22 mouse cellular contexts compared by ENCODE assay signal in the genomic region with DNA sequence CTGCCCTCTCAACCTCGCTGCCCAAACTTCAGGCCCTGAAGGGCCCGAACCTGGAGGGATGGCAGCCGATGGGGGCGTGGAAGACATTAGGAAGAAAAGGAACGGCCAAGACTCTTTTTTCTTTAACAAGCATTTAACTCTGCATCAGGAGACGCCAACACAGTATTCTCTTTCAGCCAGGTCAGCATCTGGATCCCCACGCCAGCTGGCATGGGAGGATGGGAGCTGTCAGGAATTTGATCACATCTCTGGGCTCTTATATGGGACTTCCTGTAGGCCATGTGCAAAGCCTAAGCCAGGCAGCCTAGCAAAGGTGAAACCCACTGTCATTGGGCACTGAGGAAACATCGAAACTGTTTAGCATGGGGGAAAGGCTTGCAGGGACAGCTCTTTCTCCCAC. TPM values are rescaled to one million over a fixed set of nuclear protein-coding genes. Genes with fewer than 3 reads are reported as not detected.
"Had no signal": no experiment of that assay in that cellular context is flagged by ENCODE, and none has a peak within 500 bp of the region (broad histone marks: within the 10 kb centered on the region; RNA-seq: fewer than 3 reads in every experiment).

No protein-coding gene starts in this region.

- DNase-seq: kidney, adult 18-20 months; kidney, adult 9 months; kidney, postnatal 25 days; left cerebral cortex, postnatal 4 days; liver, postnatal 0 days; lung, embryonic 14.5 days; retina, postnatal 1 day; thymus, postnatal 25 days had no signal

- H3K4me1 ChIP-seq: limb, embryonic 12.5 days; midbrain, embryonic 12.5 days; stomach, embryonic 15.5 days had no signal

- H3K9ac ChIP-seq: limb, embryonic 12.5 days; limb, embryonic 15.5 days; liver, embryonic 14.5 days; liver, postnatal 0 days; lung, embryonic 14.5 days; midbrain, embryonic 12.5 days; neural tube, embryonic 13.5 days; stomach, embryonic 15.5 days had no signal

- H3K9me3 ChIP-seq: limb, embryonic 12.5 days; limb, embryonic 15.5 days; midbrain, embryonic 12.5 days; neural tube, embryonic 13.5 days; stomach, embryonic 15.5 days had no signal

- H3K4me3 ChIP-seq: limb, embryonic 12.5 days; limb, embryonic 15.5 days; midbrain, embryonic 12.5 days; myocyte; neural tube, embryonic 13.5 days; stomach, embryonic 15.5 days had no signal

- ATAC-seq: liver, postnatal 0 days; lung, postnatal 0 days; midbrain, embryonic 16.5 days had no signal

- H3K27me3 ChIP-seq: limb, embryonic 12.5 days; limb, embryonic 15.5 days; midbrain, embryonic 12.5 days; neural tube, embryonic 13.5 days; stomach, embryonic 15.5 days had no signal

- H3K27ac ChIP-seq: limb, embryonic 12.5 days; limb, embryonic 15.5 days; liver, embryonic 14.5 days; macrophage; midbrain, embryonic 12.5 days; neural tube, embryonic 13.5 days; stomach, embryonic 15.5 days had no signal

- H3K4me2 ChIP-seq: limb, embryonic 12.5 days; limb, embryonic 15.5 days; liver, embryonic 11.5 days; lung, embryonic 14.5 days; midbrain, embryonic 12.5 days; neural tube, embryonic 13.5 days; stomach, embryonic 15.5 days had no signal

RNA-seq across cellular contexts. Expression of gene Efcab10, which starts 30.1 kb away (rescaled TPM):
- total RNA-seq: megakaryocyte, adult 5-6 weeks; monocyte, adult 5-6 weeks; neutrophil, adult 5-6 weeks had no signal
- polyA plus RNA-seq: limb, embryonic 15.5 days; liver, embryonic 11.5 days; liver, embryonic 14.5 days; liver, postnatal 0 days; macrophage; myocyte had no signal
